Comparison of ENCODE assay signal across 14 mouse cellular contexts in genomic region chr1:41935912-41936478, GRCm38 (mm10).
"Had no signal": no experiment of that assay in that cellular context is flagged by ENCODE, and none has a peak within 500 bp of the region (broad histone marks: within the 10 kb centered on the region; RNA-seq: fewer than 3 reads in every experiment).

No protein-coding gene starts in this region.

- H3K9ac ChIP-seq: limb, embryonic 13.5 days; liver, embryonic 14.5 days; midbrain, embryonic 12.5 days; neural tube, embryonic 12.5 days; stomach, embryonic 15.5 days had no signal

- H3K36me3 ChIP-seq: limb, embryonic 13.5 days; midbrain, embryonic 12.5 days; neural tube, embryonic 12.5 days; stomach, embryonic 15.5 days had no signal

- DNase-seq: kidney, postnatal 10 days; kidney, postnatal 4 days; left cerebral cortex, postnatal 4 days; lung, adult 18-20 months; right cerebral cortex, postnatal 14 days; thymus, adult 2 months; thymus, postnatal 25 days had no signal

- H3K9me3 ChIP-seq: limb, embryonic 13.5 days; midbrain, embryonic 12.5 days; neural tube, embryonic 12.5 days; stomach, embryonic 15.5 days had no signal

- H3K4me2 ChIP-seq: limb, embryonic 13.5 days; midbrain, embryonic 12.5 days; neural tube, embryonic 12.5 days; stomach, embryonic 15.5 days had no signal

- H3K27me3 ChIP-seq: limb, embryonic 13.5 days; midbrain, embryonic 12.5 days; neural tube, embryonic 12.5 days; stomach, embryonic 15.5 days had no signal

- H3K4me1 ChIP-seq: limb, embryonic 13.5 days; midbrain, embryonic 12.5 days; neural tube, embryonic 12.5 days; stomach, embryonic 15.5 days had no signal

- H3K4me3 ChIP-seq: layer of hippocampus, adult 2 months; limb, embryonic 13.5 days; midbrain, embryonic 12.5 days; myocyte; neural tube, embryonic 12.5 days; stomach, embryonic 15.5 days had no signal

- H3K27ac ChIP-seq: layer of hippocampus, adult 2 months; limb, embryonic 13.5 days; liver, embryonic 14.5 days; midbrain, embryonic 12.5 days; neural tube, embryonic 12.5 days; stomach, embryonic 15.5 days had no signal
